Mouse (Mus musculus) neural tube, embryonic 11.5 days (tissue): ENCODE data around the gene Qpct. TPM values are rescaled to one million over a fixed set of nuclear protein-coding genes. Genes with fewer than 3 reads are reported as not detected.

Experiments used
- ATAC-seq: fragments of 200-750 bp; cut with Nextera tagmentation; 2 replicates; pipeline ENCODE4 v1.8.0; 2017; ENCODE audit warnings: moderate number of reproducible peaks, mild to moderate bottlenecking, moderate TSS enrichment, moderate library complexity; ENCODE audit not compliant: insufficient read depth, low FRiP score, low TSS enrichment
- DNase-seq: peaks from one replicate; pipeline ENCODE4 v3.0.0-alpha.2; 2015; ENCODE audit warnings: low spot score
- H3K27ac ChIP-seq: fragments of 300-500 bp; sonication (generic); 2 replicates; pipeline ENCODE4 v1.5.1; 2014; ENCODE audit warnings: low read depth, mild to moderate bottlenecking, low read length
- H3K27me3 ChIP-seq: fragments of 300-500 bp; sonication (generic); 2 replicates; pipeline ENCODE4 v1.6.1; 2014; ENCODE audit warnings: mild to moderate bottlenecking, low read length, mixed read lengths; ENCODE audit not compliant: control insufficient read depth, insufficient read depth
- H3K36me3 ChIP-seq: fragments of 300-500 bp; sonication (generic); 2 replicates; pipeline ENCODE4 v1.6.1; 2014; ENCODE audit warnings: mild to moderate bottlenecking, low read length, moderate library complexity, mixed read lengths; ENCODE audit not compliant: control insufficient read depth, insufficient read depth
- H3K4me1 ChIP-seq: fragments of 300-500 bp; sonication (generic); 2 replicates; pipeline ENCODE4 v1.6.1; 2014; ENCODE audit warnings: low read length, mixed read lengths; ENCODE audit not compliant: control insufficient read depth, insufficient read depth
- H3K4me2 ChIP-seq: fragments of 300-500 bp; sonication (generic); 2 replicates; pipeline ENCODE4 v1.6.1; 2014; ENCODE audit warnings: low read depth, mild to moderate bottlenecking, moderate library complexity
- H3K4me3 ChIP-seq: fragments of 300-500 bp; sonication (generic); 2 replicates; pipeline ENCODE4 v1.5.1; 2014; ENCODE audit warnings: low read depth, low read length
- H3K9ac ChIP-seq: fragments of 300-500 bp; sonication (generic); 2 replicates; pipeline ENCODE4 v1.6.1; 2014; ENCODE audit warnings: mild to moderate bottlenecking, low read length
- H3K9me3 ChIP-seq: fragments of 300-500 bp; sonication (generic); 2 replicates; pipeline ENCODE4 v1.6.1; 2016; ENCODE audit warnings: low read length; ENCODE audit not compliant: control insufficient read depth
- WGBS: fragments of 180-500 bp; shearing (Covaris S2); extraction: QIAGEN DNeasy Blood & Tissue Kit; methylation state at CpG from one replicate; pipeline ENCODE4 v1.1.7; 2014; 5-methylcytosine and 5-hydroxymethylcytosine counted together
- polyA plus RNA-seq: library from polyadenylated mRNA; unstranded; fragments of >200 nt; fragmentation: Nextera tagmentation; extraction: Ambion mirVana; gene quantifications from 2 replicates; pipeline ENCODE4 v1.2.1, GENCODE M21; 2014

Qpct gene
- polyA plus RNA-seq, 1 experiment from 2014 or later, result 6.4 TPM

GRCm38 (mm10) chr17:79060221-79060620 is 8.5 kb downstream of the Qpct start:
- Histone ChIP-seq H3K27ac (no peak overlapping the region), H3K4me1 (no peaks in the 10 kb centered on the region), H3K9ac (no peak overlapping the region), H3K27me3 (no peaks in the 10 kb centered on the region), H3K4me2 (no peak overlapping the region), H3K4me3 (no peak overlapping the region), H3K36me3 (no peaks in the 10 kb centered on the region), H3K9me3 (no peaks in the 10 kb centered on the region)
- no peak for ATAC-seq
- 82% methylated on average over 5 of the region's 5 CpGs for WGBS
- DNase-seq, result no peak

GRCm38 (mm10) chr17:79064250-79064649 is 12.5 kb downstream of the Qpct start:
- Histone ChIP-seq H3K4me3 (no peak overlapping the region), H3K9me3 (no peaks in the 10 kb centered on the region), H3K4me1 (no peaks in the 10 kb centered on the region), H3K27ac (no peak overlapping the region), H3K9ac (no peak overlapping the region), H3K4me2 (no peak overlapping the region), H3K27me3 (no peaks in the 10 kb centered on the region), H3K36me3 (no peaks in the 10 kb centered on the region)
- no peak for DNase-seq
- ATAC-seq, result no peak
- 76% methylated on average over 1 of the region's 1 CpGs for WGBS

- Histone ChIP-seq H3K4me2 (no peak overlapping the region), H3K36me3 (no peaks in the 10 kb centered on the region), H3K9ac (no peak overlapping the region), H3K27ac (peak overlapping the region; percentile 1; the same call in 1 of the 2 replicates), H3K9me3 (no peaks in the 10 kb centered on the region), H3K27me3 (no peaks in the 10 kb centered on the region), H3K4me3 (no peak overlapping the region), H3K4me1 (no peaks in the 10 kb centered on the region)
- WGBS, result 57% methylated on average over 7 of the region's 7 CpGs
- DNase-seq (no peak), ATAC-seq (no peak)
Observed at GRCm38 (mm10) chr17:79068581-79068980, 16.9 kb downstream of the Qpct start.

- 45% methylated on average over 4 of the region's 4 CpGs for WGBS
- no peak overlapping the region for H3K4me2 ChIP-seq
- H3K36me3 ChIP-seq, result no peaks in the 10 kb centered on the region
- no peak overlapping the region for H3K4me3 ChIP-seq
- no peak overlapping the region for H3K9ac ChIP-seq
- peak overlapping the region; percentile 1; the same call in 1 of the 2 replicates for H3K27ac ChIP-seq
- DNase-seq (peak; percentile 38), ATAC-seq (no peak)
- H3K27me3 ChIP-seq, result no peaks in the 10 kb centered on the region
- no peaks in the 10 kb centered on the region for H3K9me3 ChIP-seq
- no peaks in the 10 kb centered on the region for H3K4me1 ChIP-seq
Observed at GRCm38 (mm10) chr17:79069019-79069418, 17.3 kb downstream of the Qpct start.

GRCm38 (mm10) chr17:79069766-79070480 is 18.2 kb downstream of the Qpct start:
- Histone ChIP-seq H3K4me2 (no peak overlapping the region), H3K36me3 (no peaks in the 10 kb centered on the region), H3K4me1 (no peaks in the 10 kb centered on the region), H3K9ac (no peak overlapping the region), H3K27ac (no peak overlapping the region), H3K4me3 (no peak overlapping the region), H3K9me3 (no peaks in the 10 kb centered on the region), H3K27me3 (no peaks in the 10 kb centered on the region)
- ATAC-seq (no peak), DNase-seq (no peak)
- WGBS, result 86% methylated on average over 14 of the region's 14 CpGs

GRCm38 (mm10) chr17:79071951-79072350 is 20.2 kb downstream of the Qpct start:
- no peak overlapping the region for H3K4me2 ChIP-seq
- H3K36me3 ChIP-seq, result no peaks in the 10 kb centered on the region
- no peak for DNase-seq
- no peaks in the 10 kb centered on the region for H3K27me3 ChIP-seq
- no peak overlapping the region for H3K4me3 ChIP-seq
- no peak overlapping the region for H3K9ac ChIP-seq
- no peaks in the 10 kb centered on the region for H3K9me3 ChIP-seq
- no peak overlapping the region for H3K27ac ChIP-seq
- no peaks in the 10 kb centered on the region for H3K4me1 ChIP-seq
- WGBS, result 59% methylated on average over 11 of the region's 11 CpGs
- no peak for ATAC-seq

GRCm38 (mm10) chr17:79076974-79077847 is 25.5 kb downstream of the Qpct start:
- Histone ChIP-seq H3K9ac (no peak overlapping the region), H3K27me3 (no peaks in the 10 kb centered on the region), H3K4me1 (no peaks in the 10 kb centered on the region), H3K36me3 (no peaks in the 10 kb centered on the region), H3K4me3 (no peak overlapping the region), H3K4me2 (no peak overlapping the region), H3K27ac (no peak overlapping the region), H3K9me3 (no peaks in the 10 kb centered on the region)
- WGBS, result 92% methylated on average over 8 of the region's 8 CpGs
- ATAC-seq (no peak), DNase-seq (no peak)

GRCm38 (mm10) chr17:79077848-79078146 is 26.1 kb downstream of the Qpct start:
- Histone ChIP-seq H3K9ac (no peak overlapping the region), H3K4me3 (no peak overlapping the region), H3K27ac (no peak overlapping the region), H3K27me3 (no peaks in the 10 kb centered on the region), H3K4me2 (no peak overlapping the region), H3K9me3 (no peaks in the 10 kb centered on the region), H3K4me1 (no peaks in the 10 kb centered on the region), H3K36me3 (no peaks in the 10 kb centered on the region)
- DNase-seq, result no peak
- 92% methylated on average over 1 of the region's 1 CpGs for WGBS
- no peak for ATAC-seq

GRCm38 (mm10) chr17:79078248-79078647 is 26.5 kb downstream of the Qpct start:
- H3K9me3 ChIP-seq, result no peaks in the 10 kb centered on the region
- WGBS, result 80% methylated on average over 8 of the region's 8 CpGs
- no peak overlapping the region for H3K4me2 ChIP-seq
- no peak overlapping the region for H3K4me3 ChIP-seq
- ATAC-seq, result no peak
- no peak for DNase-seq
- no peak overlapping the region for H3K27ac ChIP-seq
- H3K36me3 ChIP-seq, result no peaks in the 10 kb centered on the region
- no peaks in the 10 kb centered on the region for H3K27me3 ChIP-seq
- no peak overlapping the region for H3K9ac ChIP-seq
- no peaks in the 10 kb centered on the region for H3K4me1 ChIP-seq
